Comparison of ENCODE assay signal across 22 mouse cellular contexts in genomic region chr11:53450070-53450705, GRCm38 (mm10). TPM values are rescaled to one million over a fixed set of nuclear protein-coding genes. Genes with fewer than 3 reads are reported as not detected.
DNase-seq lines count a peak whose midpoint lies in the region; ATAC-seq and TF ChIP-seq lines count a peak whose summit lies in the region.
"Had no signal": no experiment of that assay in that cellular context is flagged by ENCODE, and none has a peak within 500 bp of the region (broad histone marks: within the 10 kb centered on the region; RNA-seq: fewer than 3 reads in every experiment).

No protein-coding gene starts in this region.

- no peak for TF ChIP-seq CTCF in E14TG2a.4 (conservative IDR thresholded peaks at IDR 0.05; ENCODE audit: low read length)
- no peak for TF ChIP-seq CTCF in small intestine, adult 2 months (IDR thresholded peaks at IDR 0.05; ENCODE audit: extremely low read depth, insufficient read length, insufficient replicate concordance, low read depth, low read length)

- no peaks in the 10 kb centered on the region for H3K9me3 ChIP-seq in E14TG2a.4 (ENCODE audit: low read length)
- H3K9me3 ChIP-seq in intestine, embryonic 15.5 days: no peaks in the 10 kb centered on the region
- no peaks in the 10 kb centered on the region for H3K9me3 ChIP-seq in midbrain, embryonic 16.5 days (replicated peaks; ENCODE audit: control insufficient read depth, low read length, poor library complexity, severe bottlenecking)
- H3K9me3 ChIP-seq in hindbrain, embryonic 16.5 days (ENCODE audit: control insufficient read depth, low read length): no peaks in the 10 kb centered on the region
- H3K9me3 ChIP-seq: embryonic facial prominence, embryonic 12.5 days; forebrain, embryonic 12.5 days; limb, embryonic 15.5 days; liver, embryonic 15.5 days; neural tube, embryonic 15.5 days had no signal

- TF ChIP-seq POLR2A in small intestine, adult 2 months (IDR thresholded peaks at IDR 0.05; ENCODE audit: low read depth, low read length): no peak

- DNase-seq in CD4-positive helper T cell, adult 2 months (ENCODE audit: low read depth, low spot score): peak; percentile 53
- no peak for DNase-seq in yolk sac, embryonic 10.5 days (ENCODE audit: low spot score)
- no peak for DNase-seq in cerebellum, adult 8-10 months
- DNase-seq: adrenal gland, postnatal 36 days; cerebellum, adult 11 months; gastrocnemius, postnatal 25 days; kidney, adult 9 months; kidney, postnatal 25 days had no signal

- 0 out of 2 replicates have a peak overlapping the region, but pooled peaks have one; percentile 17 for H3K4me2 ChIP-seq in intestine, embryonic 15.5 days (replicated peaks)
- no peak overlapping the region for H3K4me2 ChIP-seq in midbrain, embryonic 16.5 days (ENCODE audit: low read length)
- no peak overlapping the region for H3K4me2 ChIP-seq in hindbrain, embryonic 16.5 days (ENCODE audit: low read length)
- H3K4me2 ChIP-seq: embryonic facial prominence, embryonic 12.5 days; forebrain, embryonic 12.5 days; limb, embryonic 15.5 days; liver, embryonic 15.5 days; neural tube, embryonic 15.5 days had no signal

- H3K27me3 ChIP-seq in E14TG2a.4 (ENCODE audit: insufficient read depth, low read length): peaks cover 39% of the 10 kb centered on the region
- H3K27me3 ChIP-seq in intestine, embryonic 15.5 days (replicated peaks): no peaks in the 10 kb centered on the region
- H3K27me3 ChIP-seq in small intestine, adult 2 months (ENCODE audit: control insufficient read depth, insufficient read depth, low read length): no peaks in the 10 kb centered on the region
- no peaks in the 10 kb centered on the region for H3K27me3 ChIP-seq in midbrain, embryonic 16.5 days (ENCODE audit: control insufficient read depth, insufficient read depth, low read depth, low read length)
- no peaks in the 10 kb centered on the region for H3K27me3 ChIP-seq in hindbrain, embryonic 16.5 days (replicated peaks; ENCODE audit: control insufficient read depth, insufficient read depth, low read length)
- H3K27me3 ChIP-seq: embryonic facial prominence, embryonic 12.5 days; limb, embryonic 15.5 days had no signal

- peak; percentile 79 for ATAC-seq in intestine, embryonic 15.5 days
- no peak for ATAC-seq in midbrain, embryonic 16.5 days
- no peak for ATAC-seq in hindbrain, embryonic 16.5 days

- 30% methylated on average over 15 of the region's 15 CpGs for WGBS in intestine, embryonic 15.5 days
- 10% methylated on average over 15 of the region's 15 CpGs for WGBS in small intestine, adult 2 months
- 68% methylated on average over 15 of the region's 15 CpGs for WGBS in midbrain, embryonic 16.5 days
- WGBS in hindbrain, embryonic 16.5 days: 66% methylated on average over 15 of the region's 15 CpGs

- peaks cover 12% of the 10 kb centered on the region for H3K4me1 ChIP-seq in E14TG2a.4 (replicated peaks; ENCODE audit: low read depth, low read length)
- H3K4me1 ChIP-seq in intestine, embryonic 15.5 days (replicated peaks): peaks cover 11% of the 10 kb centered on the region; the same call in 1 of the 2 replicates
- peaks cover 36% of the 10 kb centered on the region; the same call in 1 of the 2 replicates for H3K4me1 ChIP-seq in small intestine, adult 2 months (ENCODE audit: control insufficient read depth, insufficient read depth, insufficient read length, low read length)
- H3K4me1 ChIP-seq in midbrain, embryonic 16.5 days (ENCODE audit: control insufficient read depth, insufficient read depth, low read length): no peaks in the 10 kb centered on the region
- H3K4me1 ChIP-seq in hindbrain, embryonic 16.5 days (ENCODE audit: control insufficient read depth, insufficient read depth, low read depth, low read length): no peaks in the 10 kb centered on the region
- H3K4me1 ChIP-seq: embryonic facial prominence, embryonic 12.5 days; forebrain, embryonic 12.5 days; limb, embryonic 15.5 days; neural tube, embryonic 15.5 days had no signal

- H3K36me3 ChIP-seq in E14TG2a.4 (ENCODE audit: insufficient read depth, low read length): no peaks in the 10 kb centered on the region
- no peaks in the 10 kb centered on the region for H3K36me3 ChIP-seq in intestine, embryonic 15.5 days
- H3K36me3 ChIP-seq in small intestine, adult 2 months (ENCODE audit: control insufficient read depth, insufficient read depth, low read length): no peaks in the 10 kb centered on the region
- H3K36me3 ChIP-seq in midbrain, embryonic 16.5 days (ENCODE audit: control insufficient read depth, insufficient read depth, low read length): no peaks in the 10 kb centered on the region
- H3K36me3 ChIP-seq in hindbrain, embryonic 16.5 days (ENCODE audit: control insufficient read depth, insufficient read depth, low read length): no peaks in the 10 kb centered on the region
- H3K36me3 ChIP-seq: embryonic facial prominence, embryonic 12.5 days; forebrain, embryonic 12.5 days; limb, embryonic 15.5 days; liver, embryonic 15.5 days; neural tube, embryonic 15.5 days had no signal

- H3K9ac ChIP-seq in intestine, embryonic 15.5 days: no peak overlapping the region
- no peak overlapping the region for H3K9ac ChIP-seq in midbrain, embryonic 16.5 days (ENCODE audit: low read depth, low read length)
- no peak overlapping the region for H3K9ac ChIP-seq in hindbrain, embryonic 16.5 days (ENCODE audit: low read depth, low read length)
- H3K9ac ChIP-seq: embryonic facial prominence, embryonic 12.5 days; forebrain, embryonic 12.5 days; limb, embryonic 15.5 days; liver, embryonic 15.5 days; neural tube, embryonic 15.5 days had no signal

- 0 out of 2 replicates have a peak overlapping the region, but pooled peaks have one; percentile 30 for H3K4me3 ChIP-seq in E14TG2a.4 (replicated peaks; ENCODE audit: low read length)
- no peak overlapping the region for H3K4me3 ChIP-seq in intestine, embryonic 15.5 days (replicated peaks)
- peak overlapping the region; percentile 37 for H3K4me3 ChIP-seq in small intestine, adult 2 months (ENCODE audit: low read depth, low read length)
- no peak overlapping the region for H3K4me3 ChIP-seq in midbrain, embryonic 16.5 days (ENCODE audit: low read depth, low read length)
- no peak overlapping the region for H3K4me3 ChIP-seq in hindbrain, embryonic 16.5 days (ENCODE audit: low read length)
- H3K4me3 ChIP-seq: embryonic facial prominence, embryonic 12.5 days; forebrain, embryonic 12.5 days; limb, embryonic 15.5 days; liver, embryonic 15.5 days; neural tube, embryonic 15.5 days had no signal

- peak overlapping the region; percentile 67; the same call in 1 of the 2 replicates for H3K27ac ChIP-seq in intestine, embryonic 15.5 days
- peak overlapping the region; percentile 91 for H3K27ac ChIP-seq in small intestine, adult 2 months (ENCODE audit: insufficient read depth, low read depth, low read length)
- no peak overlapping the region for H3K27ac ChIP-seq in midbrain, embryonic 16.5 days (ENCODE audit: low read length)
- no peak overlapping the region for H3K27ac ChIP-seq in hindbrain, embryonic 16.5 days (ENCODE audit: low read depth, low read length)
- H3K27ac ChIP-seq: embryonic facial prominence, embryonic 12.5 days; forebrain, embryonic 12.5 days; limb, embryonic 15.5 days; liver, embryonic 15.5 days; neural tube, embryonic 15.5 days had no signal

RNA-seq across cellular contexts. Expression of gene Gm10447, which starts 6.7 kb away (rescaled TPM):
- 0.10 TPM in 1 of 2 replicates, not detected in the other for polyA plus RNA-seq in intestine, embryonic 15.5 days (2015; fragmentation: Nextera tagmentation; extraction: Ambion mirVana)
- polyA plus RNA-seq in small intestine, adult 2 months (2012; rRNA removed): 0.04 TPM in 1 of 2 replicates, not detected in the other
- polyA plus RNA-seq in midbrain, embryonic 16.5 days (2015; fragmentation: Nextera tagmentation; extraction: Ambion mirVana): 0.10 TPM in 1 of 2 replicates, not detected in the other
- not detected in 2 replicates for polyA plus RNA-seq in hindbrain, embryonic 16.5 days (2015; fragmentation: Nextera tagmentation; extraction: Ambion mirVana)
- polyA plus RNA-seq: neural tube, embryonic 15.5 days had no signal

RNA-seq across cellular contexts. Expression of gene Shroom1, which starts 6.8 kb away (rescaled TPM):
- polyA plus RNA-seq in intestine, embryonic 15.5 days (2015; fragmentation: Nextera tagmentation; extraction: Ambion mirVana): 1.3 and 1.5 TPM in 2 replicates
- polyA plus RNA-seq in small intestine, adult 2 months (2012; rRNA removed): 2.6 and 3.0 TPM in 2 replicates
- polyA plus RNA-seq in midbrain, embryonic 16.5 days (2015; fragmentation: Nextera tagmentation; extraction: Ambion mirVana): 3.0 and 4.5 TPM in 2 replicates
- polyA plus RNA-seq in hindbrain, embryonic 16.5 days (2015; fragmentation: Nextera tagmentation; extraction: Ambion mirVana): 3.2 and 3.6 TPM in 2 replicates

RNA-seq across cellular contexts. Expression of gene Gdf9, which starts 19.4 kb away (rescaled TPM):
- polyA plus RNA-seq in intestine, embryonic 15.5 days (2015; fragmentation: Nextera tagmentation; extraction: Ambion mirVana): 1.3 and 1.6 TPM in 2 replicates
- polyA plus RNA-seq in small intestine, adult 2 months (2012; rRNA removed): 0.80 and 1.3 TPM in 2 replicates
- 1.8 and 3.1 TPM in 2 replicates for polyA plus RNA-seq in midbrain, embryonic 16.5 days (2015; fragmentation: Nextera tagmentation; extraction: Ambion mirVana)
- polyA plus RNA-seq in hindbrain, embryonic 16.5 days (2015; fragmentation: Nextera tagmentation; extraction: Ambion mirVana): 3.0 and 4.1 TPM in 2 replicates

RNA-seq across cellular contexts. Expression of gene Uqcrq, which starts 19.6 kb away (rescaled TPM):
- polyA plus RNA-seq in intestine, embryonic 15.5 days (2015; fragmentation: Nextera tagmentation; extraction: Ambion mirVana): 791 and 876 TPM in 2 replicates
- polyA plus RNA-seq in small intestine, adult 2 months (2012; rRNA removed): 727 and 1,116 TPM in 2 replicates
- 610 and 673 TPM in 2 replicates for polyA plus RNA-seq in midbrain, embryonic 16.5 days (2015; fragmentation: Nextera tagmentation; extraction: Ambion mirVana)
- 747 and 916 TPM in 2 replicates for polyA plus RNA-seq in hindbrain, embryonic 16.5 days (2015; fragmentation: Nextera tagmentation; extraction: Ambion mirVana)

RNA-seq across cellular contexts. Expression of gene Gm9837, which starts 20.1 kb away (rescaled TPM):
- not detected in 2 replicates for polyA plus RNA-seq in intestine, embryonic 15.5 days (2015; fragmentation: Nextera tagmentation; extraction: Ambion mirVana)
- not detected in 2 replicates for polyA plus RNA-seq in small intestine, adult 2 months (2012; rRNA removed)
- polyA plus RNA-seq in midbrain, embryonic 16.5 days (2015; fragmentation: Nextera tagmentation; extraction: Ambion mirVana): not detected in 2 replicates
- not detected in 2 replicates for polyA plus RNA-seq in hindbrain, embryonic 16.5 days (2015; fragmentation: Nextera tagmentation; extraction: Ambion mirVana)
- polyA plus RNA-seq: embryonic facial prominence, embryonic 12.5 days; forebrain, embryonic 12.5 days; heart, embryonic 16.5 days; hindbrain, embryonic 11.5 days; limb, embryonic 15.5 days; liver, embryonic 15.5 days; lung, embryonic 16.5 days; midbrain, postnatal 0 days; neural tube, embryonic 15.5 days had no signal

Comparison
In these comparisons a context has a peak if more than half of its experiments do, and no peak if none do; other contexts are left out.
1. H3K4me3 ChIP-seq: peak in E14TG2a.4 (single experiment) and small intestine, adult 2 months (single experiment); none in intestine, embryonic 15.5 days (single experiment), midbrain, embryonic 16.5 days (single experiment) and hindbrain, embryonic 16.5 days (single experiment).
2. H3K27ac ChIP-seq: peak in intestine, embryonic 15.5 days (single experiment) and small intestine, adult 2 months (single experiment); none in midbrain, embryonic 16.5 days (single experiment) and hindbrain, embryonic 16.5 days (single experiment).